Mouse (Mus musculus) kidney, postnatal 0 days (tissue): ENCODE measurements at regions not wholly inside any gene's neighbourhood (a gene's known extent, or its start where the extent isn't known, plus 50 kb on each side); places are given as distances from the start of the nearest gene placed in this dataset.

Experiments used
- ATAC-seq: fragments of 200-750 bp; cut with Nextera tagmentation; replicated peaks from 2 replicates; pipeline ENCODE4 v1.8.0; 2017; ENCODE audit warnings: low read depth, moderate number of reproducible peaks, moderate TSS enrichment, moderate library complexity; ENCODE audit not compliant: low FRiP score
- DNase-seq: peaks from one replicate; pipeline ENCODE4 v3.0.0-alpha.2; 2016; ENCODE audit warnings: low spot score
- H3K27ac ChIP-seq: fragments of 300-500 bp; sonication (generic); 2 replicates; pipeline ENCODE4 v1.5.1; 2014; ENCODE audit warnings: mild to moderate bottlenecking
- H3K27me3 ChIP-seq: fragments of 300-500 bp; sonication (generic); 2 replicates; pipeline ENCODE4 v1.6.1; 2014; ENCODE audit warnings: low read length, mixed read lengths; ENCODE audit not compliant: insufficient read depth
- H3K36me3 ChIP-seq: fragments of 300-500 bp; sonication (generic); 2 replicates; pipeline ENCODE4 v1.6.1; 2014; ENCODE audit warnings: low read length, mixed read lengths; ENCODE audit not compliant: insufficient read depth
- H3K4me1 ChIP-seq: fragments of 300-500 bp; sonication (generic); replicated peaks from 2 replicates; pipeline ENCODE4 v1.6.1; 2014; ENCODE audit warnings: antibody characterized with exemption, low read length, mixed read lengths; ENCODE audit not compliant: insufficient read depth
- H3K4me2 ChIP-seq: fragments of 300-500 bp; sonication (generic); 2 replicates; pipeline ENCODE4 v1.6.1; 2014; ENCODE audit warnings: mild to moderate bottlenecking, low read length, moderate library complexity, mixed read lengths
- H3K4me3 ChIP-seq: fragments of 300-500 bp; sonication (generic); replicated peaks from 2 replicates; pipeline ENCODE4 v1.5.1; 2014; ENCODE audit warnings: low read depth, low read length
- H3K9ac ChIP-seq: fragments of 300-500 bp; sonication (generic); 2 replicates; pipeline ENCODE4 v1.6.1; 2014; ENCODE audit warnings: low read depth, low read length
- H3K9me3 ChIP-seq: fragments of 300-500 bp; sonication (generic); replicated peaks from 2 replicates; pipeline ENCODE4 v1.6.1; 2016; ENCODE audit warnings: low read length, inconsistent platforms, mixed read lengths
- CTCF ChIP-seq: IDR thresholded peaks from 2 replicates; pipeline ENCODE4 v1.5.1; 2016; ENCODE audit warnings: antibody characterized with exemption, low read depth, mild to moderate bottlenecking, moderate library complexity
- WGBS: fragments of 180-500 bp; shearing (Covaris S2); extraction: QIAGEN DNeasy Blood & Tissue Kit; methylation state at CpG from one replicate; pipeline ENCODE4 v1.1.7; 2014; 5-methylcytosine and 5-hydroxymethylcytosine counted together

DNA sequence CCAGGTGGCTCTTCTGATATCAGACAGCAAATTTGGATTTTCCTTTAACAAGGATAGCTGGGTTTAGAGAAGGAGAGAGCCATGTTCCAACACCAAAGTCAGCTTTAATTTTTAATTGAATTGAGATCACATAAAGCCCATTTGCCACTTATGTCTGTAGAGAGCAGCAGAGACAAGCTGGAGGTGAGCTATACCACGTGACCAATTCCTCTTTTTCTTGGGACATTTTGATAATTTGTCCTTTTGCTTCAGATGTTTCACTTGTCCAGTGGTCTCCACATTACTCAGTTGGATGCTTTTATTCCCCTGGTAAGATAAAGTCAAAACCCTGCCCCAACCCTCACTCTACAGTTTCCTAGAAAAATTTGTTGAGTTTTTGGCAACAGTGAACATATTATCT lies 248.6 kb upstream of the Ndst4 start:
- Histone ChIP-seq H3K27me3 (no peaks in the 10 kb centered on the region), H3K27ac (no peak overlapping the region), H3K4me2 (no peak overlapping the region), H3K9me3 (no peaks in the 10 kb centered on the region), H3K4me3 (no peak overlapping the region), H3K4me1 (no peaks in the 10 kb centered on the region), H3K9ac (no peak overlapping the region), H3K36me3 (no peaks in the 10 kb centered on the region)
- no peak for TF ChIP-seq CTCF
- ATAC-seq (no peak), DNase-seq (no peak)
- WGBS = 69% methylated on average over 1 of the region's 1 CpGs

GRCm38 (mm10) chr3:125159763-125160162 lies 244.1 kb upstream of the Ndst4 start:
- no peak overlapping the region for H3K4me3 ChIP-seq
- no peaks in the 10 kb centered on the region for H3K36me3 ChIP-seq
- TF ChIP-seq CTCF = no peak
- no peak overlapping the region for H3K9ac ChIP-seq
- H3K4me1 ChIP-seq = no peaks in the 10 kb centered on the region
- no peak overlapping the region for H3K27ac ChIP-seq
- no peaks in the 10 kb centered on the region for H3K27me3 ChIP-seq
- no peak for ATAC-seq
- no peaks in the 10 kb centered on the region for H3K9me3 ChIP-seq
- no peak for DNase-seq
- WGBS = 82% methylated on average over 5 of the region's 5 CpGs
- H3K4me2 ChIP-seq = no peak overlapping the region

DNA sequence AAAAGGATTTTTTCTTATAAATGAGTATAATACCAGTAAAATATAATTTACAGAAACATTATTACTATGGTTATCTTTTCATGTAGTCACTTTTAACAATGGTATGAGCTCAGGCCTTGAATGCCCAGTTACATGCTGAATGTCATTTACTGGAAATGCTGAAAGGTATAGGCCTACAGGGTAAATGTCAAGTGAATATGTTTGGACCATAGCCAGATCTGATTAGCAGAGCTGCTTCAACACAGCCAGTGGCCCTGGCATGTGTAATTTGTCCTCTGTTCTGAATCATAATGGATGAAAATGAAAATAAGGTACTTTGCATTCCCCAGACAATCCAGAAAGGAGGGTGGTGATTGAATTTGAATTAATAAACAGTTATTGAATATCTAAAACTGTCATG lies 213.3 kb upstream of the Ndst4 start:
- H3K4me3 ChIP-seq = no peak overlapping the region

GRCm38 (mm10) chr3:125220913-125221312 lies 183.0 kb upstream of the Ndst4 start:
- DNase-seq (no peak), ATAC-seq (0 out of 2 replicates have a peak, but pooled peaks have one; percentile 40)
- Histone ChIP-seq H3K4me3 (no peak overlapping the region), H3K36me3 (no peaks in the 10 kb centered on the region), H3K4me1 (no peaks in the 10 kb centered on the region), H3K4me2 (no peak overlapping the region), H3K9me3 (no peaks in the 10 kb centered on the region), H3K27ac (no peak overlapping the region), H3K9ac (no peak overlapping the region), H3K27me3 (no peaks in the 10 kb centered on the region)
- 91% methylated on average over 2 of the region's 2 CpGs for WGBS
- no peak for TF ChIP-seq CTCF

More for the DNA sequence above, 213.3 kb upstream of the Ndst4 start:
- Histone ChIP-seq H3K4me1 (no peaks in the 10 kb centered on the region), H3K27me3 (no peaks in the 10 kb centered on the region), H3K4me2 (no peak overlapping the region), H3K9ac (no peak overlapping the region), H3K9me3 (no peaks in the 10 kb centered on the region), H3K36me3 (no peaks in the 10 kb centered on the region), H3K27ac (no peak overlapping the region)
- no peak for ATAC-seq
- peak; percentile 1 for DNase-seq
- no peak for TF ChIP-seq CTCF

GRCm38 (mm10) chr3:125251124-125251523 lies 152.8 kb upstream of the Ndst4 start:
- no peak for DNase-seq
- H3K9ac ChIP-seq = no peak overlapping the region
- WGBS = 78% methylated on average over 3 of the region's 3 CpGs
- TF ChIP-seq CTCF = no peak
- no peak for ATAC-seq
- no peak overlapping the region for H3K27ac ChIP-seq
- no peaks in the 10 kb centered on the region for H3K9me3 ChIP-seq
- no peaks in the 10 kb centered on the region for H3K36me3 ChIP-seq
- no peaks in the 10 kb centered on the region for H3K27me3 ChIP-seq
- no peak overlapping the region for H3K4me3 ChIP-seq
- no peaks in the 10 kb centered on the region for H3K4me1 ChIP-seq
- no peak overlapping the region for H3K4me2 ChIP-seq

GRCm38 (mm10) chr3:125260909-125261308 lies 143.0 kb upstream of the Ndst4 start:
- no peaks in the 10 kb centered on the region for H3K36me3 ChIP-seq
- no peak overlapping the region for H3K9ac ChIP-seq
- no peak for TF ChIP-seq CTCF
- ATAC-seq (no peak), DNase-seq (no peak)
- WGBS = 65% methylated on average over 2 of the region's 2 CpGs
- no peak overlapping the region for H3K27ac ChIP-seq
- H3K4me2 ChIP-seq = no peak overlapping the region
- no peaks in the 10 kb centered on the region for H3K4me1 ChIP-seq
- H3K4me3 ChIP-seq = no peak overlapping the region
- no peaks in the 10 kb centered on the region for H3K27me3 ChIP-seq
- H3K9me3 ChIP-seq = no peaks in the 10 kb centered on the region

DNA sequence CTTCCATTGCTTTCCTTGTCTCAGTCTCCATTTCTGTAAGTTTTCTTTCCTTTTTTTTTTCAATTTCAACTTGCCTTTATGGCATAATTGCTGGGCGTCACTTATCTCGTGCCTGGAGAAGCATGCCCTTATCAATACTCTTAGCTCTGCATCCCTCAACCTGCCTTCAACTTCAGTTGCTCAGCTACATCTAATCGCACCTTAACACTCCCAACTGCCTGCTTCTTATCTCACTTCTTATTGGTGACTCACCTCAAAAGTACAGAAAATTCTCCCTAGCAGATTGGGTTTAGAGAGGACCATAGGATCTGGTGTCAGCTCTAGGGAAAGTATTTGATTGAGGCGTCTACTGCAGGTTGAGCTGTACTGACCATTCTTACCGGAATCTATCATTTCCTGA lies 133.2 kb upstream of the Ndst4 start:
- Histone ChIP-seq H3K4me3 (no peak overlapping the region), H3K9me3 (no peaks in the 10 kb centered on the region), H3K4me2 (0 out of 2 replicates have a peak overlapping the region, but pooled peaks have one; percentile 17), H3K36me3 (no peaks in the 10 kb centered on the region), H3K27ac (no peak overlapping the region), H3K9ac (no peak overlapping the region), H3K27me3 (no peaks in the 10 kb centered on the region), H3K4me1 (no peaks in the 10 kb centered on the region)
- ATAC-seq (no peak), DNase-seq (no peak)
- 57% methylated on average over 5 of the region's 5 CpGs for WGBS
- no peak for TF ChIP-seq CTCF
